Mouse (Mus musculus): ENCODE data around the gene Tgfbr1.

DNA sequence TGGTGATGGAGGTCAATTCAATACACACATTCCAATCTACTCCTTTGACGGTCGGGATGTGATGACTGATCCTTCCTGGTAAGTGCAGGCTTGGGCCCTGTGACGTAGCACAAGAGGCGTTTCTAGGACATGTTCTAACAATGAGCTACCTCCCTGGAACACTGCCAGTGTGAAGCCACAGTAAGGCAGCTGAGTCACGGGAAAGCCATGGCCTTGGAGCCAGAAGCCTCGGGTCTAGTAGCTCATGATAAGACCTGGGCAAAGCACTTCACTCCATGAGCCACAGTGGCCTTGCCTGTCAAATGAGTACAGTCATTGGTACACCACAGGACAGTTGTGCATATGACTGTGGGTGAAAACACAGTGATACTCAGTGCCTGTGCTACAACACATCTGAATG lies 42.2 kb upstream of the Tgfbr1 start:
- TF ChIP-seq CTCF (IDR thresholded peaks at IDR 0.05; ENCODE audit: extremely low read depth, insufficient read length, insufficient replicate concordance, low read depth, low read length) = no peak
- TF ChIP-seq POLR2A (IDR thresholded peaks at IDR 0.05; ENCODE audit: low read depth, low read length) = no peak

All from small intestine, adult 2 months (tissue).